Mouse (Mus musculus) liver, postnatal 0 days (tissue): Measurements from ENCODE around the gene Grm2.

Source experiments
- CTCF ChIP-seq: sonication (generic); IDR thresholded peaks from 2 replicates; pipeline ENCODE4 v1.5.1; 2016; ENCODE audit warnings: antibody characterized with exemption, low read depth
- EP300 ChIP-seq: IDR thresholded peaks from 2 replicates; pipeline ENCODE4 v1.6.1; 2016; ENCODE audit warnings: antibody characterized with exemption, low read depth, mild to moderate bottlenecking

DNA sequence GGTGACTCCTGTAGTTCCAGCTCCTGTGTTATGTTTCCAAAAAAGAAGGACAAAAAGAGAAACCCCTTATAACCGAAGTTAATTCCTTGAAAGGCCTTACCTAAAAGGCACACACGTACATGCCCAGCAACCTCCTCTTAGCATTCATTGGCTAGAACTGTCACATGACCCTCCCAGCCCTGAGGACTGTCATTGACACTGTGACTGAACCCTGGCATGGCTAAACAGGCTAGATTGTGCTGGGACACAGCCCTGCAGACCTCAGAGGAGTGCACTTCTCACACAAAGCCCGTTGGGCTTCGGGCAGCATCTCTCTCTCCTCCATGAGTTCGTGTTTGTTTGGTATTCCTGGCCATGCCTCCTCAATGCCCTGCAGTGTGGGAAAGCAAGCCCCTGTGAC lies 23.7 kb downstream of the Grm2 start:
- TF ChIP-seq CTCF (no peak), EP300 (no peak)
